Mouse (Mus musculus): ENCODE results near the gene Lpar6. TPM values are rescaled to one million over a fixed set of nuclear protein-coding genes. Genes with fewer than 3 reads are reported as not detected.

The Lpar6 gene
- polyA plus RNA-seq, 1 experiment from 2014 or later = 15.6 TPM

GRCm38 (mm10) chr14:73234468-73235031 lies 3.1 kb upstream of the Lpar6 start:
- no peaks in the 10 kb centered on the region for H3K9me3 ChIP-seq
- 0% methylated on average over 2 of the region's 2 CpGs for WGBS
- H3K4me1 ChIP-seq = peaks cover 27% of the 10 kb centered on the region
- no peak overlapping the region for H3K9ac ChIP-seq
- H3K27me3 ChIP-seq = no peaks in the 10 kb centered on the region
- H3K36me3 ChIP-seq = no peaks in the 10 kb centered on the region
- no peak overlapping the region for H3K4me3 ChIP-seq
- peak; percentile 32; the same call in 1 of the 2 replicates for ATAC-seq (ENCODE audit: low FRiP score, low read depth)
- H3K4me2 ChIP-seq (replicated peaks) = peak overlapping the region; percentile 28; the same call in 1 of the 2 replicates
- H3K27ac ChIP-seq = peak overlapping the region; percentile 86

GRCm38 (mm10) chr14:73238498-73239250 lies 979 bp downstream of the Lpar6 start:
- ATAC-seq (ENCODE audit: low FRiP score, low read depth) = peak; percentile 53
- under 1% methylated on average over 20 of the region's 20 CpGs for WGBS
- peak overlapping the region; percentile 92 for H3K27ac ChIP-seq

GRCm38 (mm10) chr14:73239291-73239690 lies 1.6 kb downstream of the Lpar6 start:
- ATAC-seq (ENCODE audit: low FRiP score, low read depth) = no peak
- H3K27ac ChIP-seq = peak overlapping the region; percentile 92
- peak overlapping the region; percentile 64 for H3K4me2 ChIP-seq (replicated peaks)
- WGBS = 0% methylated on average over 6 of the region's 6 CpGs
- H3K9ac ChIP-seq = peak overlapping the region; percentile 80
- no peaks in the 10 kb centered on the region for H3K27me3 ChIP-seq
- no peaks in the 10 kb centered on the region for H3K9me3 ChIP-seq
- peaks cover 6% of the 10 kb centered on the region; the same call in 1 of the 2 replicates for H3K36me3 ChIP-seq
- peak overlapping the region; percentile 62 for H3K4me3 ChIP-seq
- peaks cover 15% of the 10 kb centered on the region for H3K4me1 ChIP-seq

More at GRCm38 (mm10) chr14:73238498-73239250, 979 bp downstream of the Lpar6 start:
- Histone ChIP-seq H3K27me3 (no peaks in the 10 kb centered on the region), H3K4me3 (peak overlapping the region; percentile 62), H3K9ac (peak overlapping the region; percentile 80), H3K4me1 (peaks cover 17% of the 10 kb centered on the region), H3K4me2 (replicated peaks) (peak overlapping the region; percentile 64), H3K9me3 (no peaks in the 10 kb centered on the region), H3K36me3 (peaks cover 6% of the 10 kb centered on the region; the same call in 1 of the 2 replicates)

- H3K4me1 ChIP-seq = peaks cover 9% of the 10 kb centered on the region
- no peak overlapping the region for H3K9ac ChIP-seq
- no peak overlapping the region for H3K4me2 ChIP-seq (replicated peaks)
- no peak for ATAC-seq (ENCODE audit: low FRiP score, low read depth)
- no peaks in the 10 kb centered on the region for H3K9me3 ChIP-seq
- peaks cover 6% of the 10 kb centered on the region; the same call in 1 of the 2 replicates for H3K36me3 ChIP-seq
- H3K27me3 ChIP-seq = no peaks in the 10 kb centered on the region
- peak overlapping the region; percentile 17; the same call in 1 of the 2 replicates for H3K4me3 ChIP-seq
- WGBS = 36% methylated on average over 3 of the region's 3 CpGs
- H3K27ac ChIP-seq = no peak overlapping the region
These were observed 2.2 kb downstream of the Lpar6 start for GRCm38 (mm10) chr14:73239857-73240256.

GRCm38 (mm10) chr14:73244061-73244597 lies 6.4 kb downstream of the Lpar6 start:
- no peak for ATAC-seq (ENCODE audit: low FRiP score, low read depth)
- 87% methylated on average over 2 of the region's 2 CpGs for WGBS

GRCm38 (mm10) chr14:73250056-73250455 lies 12.4 kb downstream of the Lpar6 start:
- ATAC-seq (ENCODE audit: low FRiP score, low read depth) = no peak
- H3K27me3 ChIP-seq = no peaks in the 10 kb centered on the region
- H3K36me3 ChIP-seq = no peaks in the 10 kb centered on the region; the same call in 1 of the 2 replicates
- H3K4me2 ChIP-seq (replicated peaks) = no peak overlapping the region
- H3K4me3 ChIP-seq = no peak overlapping the region
- H3K27ac ChIP-seq = no peak overlapping the region
- WGBS = 96% methylated on average over 2 of the region's 2 CpGs
- no peak overlapping the region for H3K9ac ChIP-seq
- no peaks in the 10 kb centered on the region for H3K4me1 ChIP-seq
- no peaks in the 10 kb centered on the region for H3K9me3 ChIP-seq

More at GRCm38 (mm10) chr14:73244061-73244597, 6.4 kb downstream of the Lpar6 start:
- Histone ChIP-seq H3K36me3 (peaks cover 6% of the 10 kb centered on the region), H3K4me1 (no peaks in the 10 kb centered on the region), H3K9ac (no peak overlapping the region), H3K4me2 (replicated peaks) (no peak overlapping the region), H3K27ac (no peak overlapping the region), H3K9me3 (no peaks in the 10 kb centered on the region), H3K4me3 (no peak overlapping the region), H3K27me3 (no peaks in the 10 kb centered on the region)

- Histone ChIP-seq H3K4me2 (replicated peaks) (no peak overlapping the region), H3K27me3 (no peaks in the 10 kb centered on the region), H3K9me3 (no peaks in the 10 kb centered on the region), H3K9ac (no peak overlapping the region), H3K4me1 (no peaks in the 10 kb centered on the region), H3K4me3 (no peak overlapping the region), H3K27ac (no peak overlapping the region), H3K36me3 (no peaks in the 10 kb centered on the region)
- 83% methylated on average over 2 of the region's 2 CpGs for WGBS
- ATAC-seq (ENCODE audit: low FRiP score, low read depth) = no peak
These were observed 14.6 kb downstream of the Lpar6 start for GRCm38 (mm10) chr14:73252276-73252675.

- no peak overlapping the region for H3K9ac ChIP-seq
- WGBS = 75% methylated on average over 6 of the region's 6 CpGs
- no peak overlapping the region for H3K4me3 ChIP-seq
- no peak overlapping the region for H3K4me2 ChIP-seq (replicated peaks)
- ATAC-seq (ENCODE audit: low FRiP score, low read depth) = no peak
- H3K27me3 ChIP-seq = no peaks in the 10 kb centered on the region
- no peaks in the 10 kb centered on the region for H3K36me3 ChIP-seq
- no peaks in the 10 kb centered on the region for H3K9me3 ChIP-seq
- peaks cover 9% of the 10 kb centered on the region for H3K4me1 ChIP-seq
- no peak overlapping the region for H3K27ac ChIP-seq
These were observed 16.0 kb downstream of the Lpar6 start for GRCm38 (mm10) chr14:73253453-73254251.

- ATAC-seq (ENCODE audit: low FRiP score, low read depth) = no peak
- WGBS = 72% methylated on average over 4 of the region's 4 CpGs
These were observed 16.7 kb downstream of the Lpar6 start for GRCm38 (mm10) chr14:73254412-73254811.

GRCm38 (mm10) chr14:73255426-73255970 lies 17.8 kb downstream of the Lpar6 start:
- Histone ChIP-seq H3K4me3 (no peak overlapping the region), H3K36me3 (no peaks in the 10 kb centered on the region), H3K4me1 (peaks cover 9% of the 10 kb centered on the region), H3K9me3 (no peaks in the 10 kb centered on the region), H3K27me3 (no peaks in the 10 kb centered on the region), H3K9ac (no peak overlapping the region), H3K27ac (no peak overlapping the region), H3K4me2 (replicated peaks) (no peak overlapping the region)
- whole genome bisulfite sequencing = 73% methylated on average over 3 of the region's 3 CpGs
- ATAC-seq (ENCODE audit: low FRiP score, low read depth) = no peak

More at GRCm38 (mm10) chr14:73254412-73254811, 16.7 kb downstream of the Lpar6 start:
- H3K9ac ChIP-seq = no peak overlapping the region
- H3K27me3 ChIP-seq = no peaks in the 10 kb centered on the region
- H3K36me3 ChIP-seq = no peaks in the 10 kb centered on the region
- H3K4me1 ChIP-seq = peaks cover 9% of the 10 kb centered on the region
- no peak overlapping the region for H3K4me2 ChIP-seq (replicated peaks)
- H3K9me3 ChIP-seq = no peaks in the 10 kb centered on the region
- no peak overlapping the region for H3K4me3 ChIP-seq
- no peak overlapping the region for H3K27ac ChIP-seq

- no peak overlapping the region for H3K9ac ChIP-seq
- no peaks in the 10 kb centered on the region for H3K9me3 ChIP-seq
- no peak overlapping the region for H3K4me3 ChIP-seq
- peaks cover 9% of the 10 kb centered on the region for H3K4me1 ChIP-seq
- H3K27me3 ChIP-seq = no peaks in the 10 kb centered on the region
- H3K4me2 ChIP-seq (replicated peaks) = no peak overlapping the region
- ATAC-seq (ENCODE audit: low FRiP score, low read depth) = no peak
- peaks cover 5% of the 10 kb centered on the region for H3K36me3 ChIP-seq
- no peak overlapping the region for H3K27ac ChIP-seq
- 74% methylated on average over 7 of the region's 7 CpGs for WGBS
These were observed 19.7 kb downstream of the Lpar6 start for GRCm38 (mm10) chr14:73257348-73257747.

Measured in limb, embryonic 13.5 days (tissue).